Mouse (Mus musculus): ENCODE measurements around the gene Hexim1. TPM values are rescaled to one million over a fixed set of nuclear protein-coding genes. Genes with fewer than 3 reads are reported as not detected.
A peak's percentile ranks its signal among the peaks of the same experiment; 100 is the strongest.

Hexim1 gene
- total RNA-seq, 1 experiment = 29.1 TPM

DNA sequence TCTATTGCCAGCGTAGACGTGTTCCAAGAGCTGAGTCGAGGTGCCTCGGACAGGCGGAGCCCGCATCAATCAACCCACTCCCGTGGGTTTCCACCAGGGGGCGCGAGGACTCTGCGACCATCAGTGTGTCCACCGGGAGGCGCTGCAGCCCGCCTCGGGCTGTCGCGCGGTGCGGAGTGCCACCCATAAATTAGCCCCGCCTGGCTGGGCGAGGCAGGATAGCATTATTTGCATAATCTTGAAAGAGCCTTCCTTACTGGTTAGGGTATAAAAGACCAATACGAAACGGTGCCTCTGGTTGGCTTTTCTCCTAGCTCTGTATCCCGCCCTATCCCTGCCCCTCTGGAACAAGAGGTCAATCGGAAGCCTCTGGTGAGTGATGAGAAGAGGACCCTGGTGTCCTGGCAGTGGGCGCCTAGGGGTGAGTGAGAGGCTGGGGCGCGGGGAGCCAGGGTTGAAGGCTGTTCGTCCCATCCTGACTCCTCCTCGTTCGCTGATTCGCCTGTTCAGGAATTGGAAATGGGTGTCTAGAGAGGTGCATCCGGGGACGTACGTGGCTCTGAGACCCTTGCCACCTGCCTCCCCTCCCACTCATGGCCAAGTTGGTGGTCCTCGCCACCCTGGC, 13.2 kb upstream of the Hexim1 start:
- H3K9me3 ChIP-seq (ENCODE audit: control insufficient read depth, insufficient read depth, low read depth, low read length) = no peaks in the 10 kb centered on the region
- H3K36me3 ChIP-seq (ENCODE audit: control insufficient read depth, insufficient read depth, low read length, poor library complexity, severe bottlenecking) = no peaks in the 10 kb centered on the region
- in situ Hi-C loops (cut with MboI; ENCODE audit: low sequenced_read_pairs in 2 of 2, unreplicated experiment in 2 of 2) = no loop called here
- TF ChIP-seq ZC3H11A (IDR thresholded peaks at IDR 0.05; ENCODE audit: borderline replicate concordance, low read depth, low read length) (peak; percentile 99), HCFC1 (IDR thresholded peaks at IDR 0.05; ENCODE audit: borderline replicate concordance, insufficient read depth, low read length) (peak; percentile 75), ZNF384 (IDR thresholded peaks at IDR 0.05; ENCODE audit: low read depth, low read length) (peak; percentile 85), MAFK (IDR thresholded peaks at IDR 0.05; ENCODE audit: insufficient read depth, low read depth, low read length) (no peak)
- peaks cover 0 to 35% of the 10 kb centered on the region in 2 experiments; a peak in 2 of 4 replicates for H3K4me1 ChIP-seq (ENCODE audit: control insufficient read depth in 2 of 2, insufficient read depth in 2 of 2, low read length in 2 of 2, poor library complexity in 1 of 2)
- peak overlapping the region; percentile 69 for H3K9ac ChIP-seq (ENCODE audit: insufficient read depth, low read depth, low read length, poor library complexity, severe bottlenecking)
- H3K4me3 ChIP-seq (ENCODE audit: insufficient read depth in 1 of 2, low read depth in 1 of 2, low read length in 2 of 2, poor library complexity in 1 of 2, severe bottlenecking in 1 of 2) = peak overlapping the region; percentile 62 to 71
- no peak overlapping the region for H3K27ac ChIP-seq (ENCODE audit: insufficient read depth, low read depth, low read length, poor library complexity, severe bottlenecking)
- peak; percentile 96 for DNase-seq (ENCODE audit: low read depth, low spot score)

DNA sequence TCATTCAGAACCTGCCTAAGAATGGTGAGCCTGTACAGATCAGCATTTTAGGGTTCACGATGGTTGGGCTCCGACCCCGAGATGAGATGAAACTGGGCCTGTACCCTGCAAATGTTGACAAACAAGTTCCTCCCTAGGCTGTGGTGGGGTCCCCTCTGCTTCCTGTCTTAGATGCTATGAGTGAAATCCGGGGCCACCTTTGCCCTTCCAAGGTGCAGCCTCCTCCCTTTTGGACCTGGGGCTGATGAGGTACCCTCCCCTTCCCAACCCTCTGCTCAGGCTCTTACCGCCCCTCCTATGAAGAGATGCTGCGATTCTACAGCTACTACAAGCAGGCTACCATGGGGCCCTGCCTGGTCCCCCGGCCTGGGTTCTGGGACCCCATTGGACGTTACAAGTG, 12.4 kb upstream of the Hexim1 start:
- H3K9me3 ChIP-seq (ENCODE audit: control insufficient read depth, insufficient read depth, low read depth, low read length) = no peaks in the 10 kb centered on the region
- peaks cover 0 to 30% of the 10 kb centered on the region in 2 experiments; a peak in 2 of 4 replicates for H3K4me1 ChIP-seq (ENCODE audit: control insufficient read depth in 2 of 2, insufficient read depth in 2 of 2, low read length in 2 of 2, poor library complexity in 1 of 2)
- in situ Hi-C loops (cut with MboI; ENCODE audit: low sequenced_read_pairs in 2 of 2, unreplicated experiment in 2 of 2) = no loop called here
- H3K9ac ChIP-seq (ENCODE audit: insufficient read depth, low read depth, low read length, poor library complexity, severe bottlenecking) = peak overlapping the region; percentile 69; the same call in 1 of the 2 replicates
- H3K36me3 ChIP-seq (ENCODE audit: control insufficient read depth, insufficient read depth, low read length, poor library complexity, severe bottlenecking) = no peaks in the 10 kb centered on the region
- TF ChIP-seq HCFC1 (IDR thresholded peaks at IDR 0.05; ENCODE audit: borderline replicate concordance, insufficient read depth, low read length) = no peak
- TF ChIP-seq CHD2 (IDR thresholded peaks at IDR 0.05; ENCODE audit: low read depth, low read length) = no peak
- TF ChIP-seq ZC3H11A (IDR thresholded peaks at IDR 0.05; ENCODE audit: borderline replicate concordance, low read depth, low read length) = no peak
- no peak for TF ChIP-seq MAFK (IDR thresholded peaks at IDR 0.05; ENCODE audit: insufficient read depth, low read depth, low read length)
- no peak for TF ChIP-seq ZNF384 (IDR thresholded peaks at IDR 0.05; ENCODE audit: low read depth, low read length)
- no peak overlapping the region for H3K27ac ChIP-seq (ENCODE audit: insufficient read depth, low read depth, low read length, poor library complexity, severe bottlenecking)
- no peak for DNase-seq (ENCODE audit: low read depth, low spot score)
- H3K4me3 ChIP-seq (ENCODE audit: insufficient read depth in 1 of 2, low read depth in 1 of 2, low read length in 2 of 2, poor library complexity in 1 of 2, severe bottlenecking in 1 of 2) = peak overlapping the region; percentile 62 to 71; a peak in 3 of 4 replicates

DNA sequence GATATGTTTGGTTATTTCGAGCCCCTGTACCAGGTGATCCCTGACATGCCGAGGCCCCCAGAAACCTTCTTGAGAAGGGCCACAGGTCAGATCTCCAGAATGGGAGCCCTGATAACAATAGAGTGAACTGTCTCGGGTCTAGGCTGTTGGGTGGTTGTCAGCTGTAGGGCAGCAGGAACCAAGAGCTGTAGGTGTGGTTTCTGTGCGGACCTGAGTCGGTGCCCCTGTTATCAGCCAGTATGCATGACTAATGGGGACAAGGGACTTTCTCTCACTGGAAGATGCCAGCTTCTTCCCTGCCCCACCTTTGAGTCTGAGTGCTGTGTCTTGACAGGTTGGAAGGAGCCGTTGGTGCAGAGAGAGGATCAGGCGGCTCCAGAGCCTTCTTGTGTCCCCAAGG, 11.6 kb upstream of the Hexim1 start:
- Histone ChIP-seq H3K36me3 (ENCODE audit: control insufficient read depth, insufficient read depth, low read length, poor library complexity, severe bottlenecking) (no peaks in the 10 kb centered on the region), H3K4me3 (ENCODE audit: insufficient read depth in 1 of 2, low read depth in 1 of 2, low read length in 2 of 2, poor library complexity in 1 of 2, severe bottlenecking in 1 of 2) (no peak overlapping the region), H3K27ac (ENCODE audit: insufficient read depth, low read depth, low read length, poor library complexity, severe bottlenecking) (no peak overlapping the region), H3K9ac (ENCODE audit: insufficient read depth, low read depth, low read length, poor library complexity, severe bottlenecking) (no peak overlapping the region), H3K9me3 (ENCODE audit: control insufficient read depth, insufficient read depth, low read depth, low read length) (no peaks in the 10 kb centered on the region), H3K4me1 (ENCODE audit: control insufficient read depth in 2 of 2, insufficient read depth in 2 of 2, low read length in 2 of 2, poor library complexity in 1 of 2) (peaks cover 0 to 26% of the 10 kb centered on the region in 2 experiments; a peak in 2 of 4 replicates)
- in situ Hi-C loops (cut with MboI; ENCODE audit: low sequenced_read_pairs in 2 of 2, unreplicated experiment in 2 of 2) = no loop called here
- DNase-seq (ENCODE audit: low read depth, low spot score) = no peak
- TF ChIP-seq HCFC1 (IDR thresholded peaks at IDR 0.05; ENCODE audit: borderline replicate concordance, insufficient read depth, low read length) (no peak), MAFK (IDR thresholded peaks at IDR 0.05; ENCODE audit: insufficient read depth, low read depth, low read length) (no peak), ZC3H11A (IDR thresholded peaks at IDR 0.05; ENCODE audit: borderline replicate concordance, low read depth, low read length) (no peak), CHD2 (IDR thresholded peaks at IDR 0.05; ENCODE audit: low read depth, low read length) (no peak), ZNF384 (IDR thresholded peaks at IDR 0.05; ENCODE audit: low read depth, low read length) (no peak)

DNA sequence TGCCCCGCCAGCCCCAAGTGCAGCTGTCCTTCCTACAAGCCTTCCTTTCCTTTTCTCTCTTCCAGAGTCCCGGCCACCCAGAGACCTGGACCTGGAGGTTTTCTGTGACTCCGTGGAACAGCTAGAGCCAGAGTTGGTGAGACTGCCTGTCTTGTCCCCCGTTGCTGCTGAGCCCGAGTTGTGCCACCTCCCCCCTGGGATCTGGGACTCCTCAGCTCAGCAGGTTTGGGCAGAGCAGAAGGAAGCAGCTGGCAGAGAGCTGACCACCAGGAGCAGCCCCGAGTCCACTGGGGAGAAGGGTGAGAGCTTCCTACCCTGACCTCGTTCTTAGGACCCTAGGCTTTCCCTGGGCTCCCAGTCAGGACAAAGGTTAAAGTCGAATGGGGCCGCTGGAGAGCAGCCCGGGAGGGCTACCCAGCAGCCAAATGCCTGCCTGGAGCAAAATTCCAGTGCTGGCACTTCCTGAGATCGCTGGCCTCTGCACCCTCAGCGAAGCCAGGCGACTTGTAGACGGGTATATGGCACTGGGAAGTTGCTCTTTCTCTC, 10.8 kb upstream of the Hexim1 start:
- in situ Hi-C loops (cut with MboI; ENCODE audit: low sequenced_read_pairs in 2 of 2, unreplicated experiment in 2 of 2) = no loop called here
- no peak for DNase-seq (ENCODE audit: low read depth, low spot score)
- H3K9ac ChIP-seq (ENCODE audit: insufficient read depth, low read depth, low read length, poor library complexity, severe bottlenecking) = no peak overlapping the region

More for the DNA sequence above, 10.8 kb upstream of the Hexim1 start:
- H3K36me3 ChIP-seq (ENCODE audit: control insufficient read depth, insufficient read depth, low read length, poor library complexity, severe bottlenecking) = no peaks in the 10 kb centered on the region
- H3K9me3 ChIP-seq (ENCODE audit: control insufficient read depth, insufficient read depth, low read depth, low read length) = no peaks in the 10 kb centered on the region
- H3K4me3 ChIP-seq (ENCODE audit: insufficient read depth in 1 of 2, low read depth in 1 of 2, low read length in 2 of 2, poor library complexity in 1 of 2, severe bottlenecking in 1 of 2) = no peak overlapping the region
- H3K4me1 ChIP-seq (ENCODE audit: control insufficient read depth in 2 of 2, insufficient read depth in 2 of 2, low read length in 2 of 2, poor library complexity in 1 of 2) = peaks cover 0 to 25% of the 10 kb centered on the region in 2 experiments; a peak in 2 of 4 replicates
- TF ChIP-seq ZC3H11A (IDR thresholded peaks at IDR 0.05; ENCODE audit: borderline replicate concordance, low read depth, low read length) (no peak), HCFC1 (IDR thresholded peaks at IDR 0.05; ENCODE audit: borderline replicate concordance, insufficient read depth, low read length) (no peak), MAFK (IDR thresholded peaks at IDR 0.05; ENCODE audit: insufficient read depth, low read depth, low read length) (no peak), CHD2 (IDR thresholded peaks at IDR 0.05; ENCODE audit: low read depth, low read length) (no peak), ZNF384 (IDR thresholded peaks at IDR 0.05; ENCODE audit: low read depth, low read length) (no peak)
- no peak overlapping the region for H3K27ac ChIP-seq (ENCODE audit: insufficient read depth, low read depth, low read length, poor library complexity, severe bottlenecking)
